Mouse (Mus musculus) intestine, embryonic 15.5 days (tissue): ENCODE measurements around the gene Rprm. TPM values are rescaled to one million over a fixed set of nuclear protein-coding genes. Genes with fewer than 3 reads are reported as not detected.

ENCODE experiments used
- ATAC-seq: fragments of 200-750 bp; cut with Nextera tagmentation; 2 replicates; pipeline ENCODE4 v1.8.0; 2017; ENCODE audit warnings: moderate TSS enrichment, moderate library complexity
- H3K27ac ChIP-seq: fragments of 300-500 bp; sonication (generic); 2 replicates; pipeline ENCODE4 v1.5.1; 2015; ENCODE audit warnings: mild to moderate bottlenecking, inconsistent platforms
- H3K27me3 ChIP-seq: fragments of 300-500 bp; sonication (generic); replicated peaks from 2 replicates; pipeline ENCODE4 v1.6.1; 2015; ENCODE audit warnings: inconsistent platforms
- H3K36me3 ChIP-seq: fragments of 300-500 bp; sonication (generic); 2 replicates; pipeline ENCODE4 v1.6.1; 2015; ENCODE audit warnings: inconsistent platforms
- H3K4me1 ChIP-seq: fragments of 300-500 bp; sonication (generic); replicated peaks from 2 replicates; pipeline ENCODE4 v1.6.1; 2015; ENCODE audit warnings: inconsistent platforms
- H3K4me2 ChIP-seq: fragments of 300-500 bp; sonication (generic); replicated peaks from 2 replicates; pipeline ENCODE4 v1.6.1; 2015; ENCODE audit warnings: mild to moderate bottlenecking, inconsistent platforms
- H3K4me3 ChIP-seq: fragments of 300-500 bp; sonication (generic); replicated peaks from 2 replicates; pipeline ENCODE4 v1.5.1; 2015; ENCODE audit warnings: inconsistent platforms
- H3K9ac ChIP-seq: fragments of 300-500 bp; sonication (generic); 2 replicates; pipeline ENCODE4 v1.6.1; 2015; ENCODE audit warnings: inconsistent platforms
- H3K9me3 ChIP-seq: fragments of 300-500 bp; sonication (generic); 2 replicates; pipeline ENCODE4 v1.6.1; 2016; ENCODE audit warnings: inconsistent platforms
- WGBS: fragments of 180-500 bp; shearing (Covaris S2); methylation state at CpG from one replicate; pipeline ENCODE4 v1.1.7; 2015; 5-methylcytosine and 5-hydroxymethylcytosine counted together
- polyA plus RNA-seq: library from polyadenylated mRNA; unstranded; fragments of >200 nt; fragmentation: Nextera tagmentation; extraction: Ambion mirVana; gene quantifications from 2 replicates; pipeline ENCODE4 v1.2.1, GENCODE M21; 2015

Rprm gene
- polyA plus RNA-seq = 6.6 and 7.2 TPM in 2 replicates

DNA sequence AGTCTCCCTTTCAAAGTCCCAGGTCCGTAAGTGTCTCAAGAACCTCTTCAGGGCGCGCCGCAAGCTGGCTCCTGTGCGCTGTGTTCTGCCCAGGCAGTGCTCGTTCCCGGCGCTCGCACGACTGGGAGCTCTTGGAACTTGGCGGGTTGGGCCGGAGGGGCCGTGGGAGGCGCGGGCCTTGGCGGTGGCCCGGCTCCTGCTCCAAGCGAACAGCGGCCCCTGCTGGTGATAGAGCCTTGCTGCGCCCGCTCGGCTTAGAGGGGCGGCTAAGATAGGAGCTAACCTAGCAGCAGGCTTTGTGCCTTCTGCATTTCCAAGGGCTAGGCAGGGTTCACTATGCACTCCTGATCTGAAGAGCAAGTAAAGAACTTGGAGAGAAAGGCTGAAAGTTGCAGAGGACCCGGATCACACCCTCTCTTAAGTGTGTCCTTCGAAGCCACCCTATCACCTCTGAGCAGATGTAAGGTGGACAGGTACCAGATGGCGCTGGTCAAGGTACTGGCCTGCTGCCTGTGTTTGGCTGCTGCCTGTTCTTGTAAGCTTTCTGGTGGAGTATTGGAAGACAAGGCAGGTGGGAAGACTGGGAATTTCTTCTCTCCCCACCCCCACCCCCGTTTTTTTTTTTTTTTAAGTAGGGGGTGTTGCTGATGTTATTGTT is at the start of gene Rprm:
TSS of gene Rprm (minus strand) at position 123 of the 658 bp plus-strand sequence.
- WGBS = 4% methylated on average over 27 of the region's 27 CpGs
- peak within 1 kb of the TSS; percentile 36 for H3K9ac ChIP-seq
- no peaks in the 10 kb centered on the region for H3K9me3 ChIP-seq
- H3K36me3 ChIP-seq = no peaks in the 10 kb centered on the region
- peaks cover 15% of the 10 kb centered on the region for H3K4me1 ChIP-seq
- H3K27me3 ChIP-seq = peaks cover 10% of the 10 kb centered on the region
- H3K27ac ChIP-seq = no peak within 1 kb of the TSS
- H3K4me2 ChIP-seq = peak within 1 kb of the TSS; percentile 94
- peak; percentile 97 for ATAC-seq
- H3K4me3 ChIP-seq = peak within 1 kb of the TSS; percentile 45

DNA sequence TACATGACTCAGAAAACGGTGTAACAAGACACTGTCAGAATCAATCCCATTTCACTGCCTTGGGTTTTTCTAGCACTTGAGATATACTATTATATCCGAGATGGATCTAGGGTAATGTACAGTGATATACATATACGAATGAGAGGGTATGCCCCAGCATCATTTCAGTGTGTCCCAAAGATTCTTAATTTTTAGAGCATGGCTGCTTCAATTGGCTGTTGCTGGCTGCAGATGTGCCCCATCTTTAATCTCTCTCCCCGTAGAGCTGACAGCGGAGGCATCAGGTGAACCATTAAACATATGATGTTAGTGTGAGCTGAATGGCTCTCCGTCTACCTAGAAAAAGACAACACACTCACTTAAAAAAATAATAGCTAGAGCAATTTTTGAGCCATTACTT is 34.0 kb upstream of the Rprm start:
- no peaks in the 10 kb centered on the region for H3K4me1 ChIP-seq
- H3K36me3 ChIP-seq = no peaks in the 10 kb centered on the region
- no peaks in the 10 kb centered on the region for H3K9me3 ChIP-seq
- no peak overlapping the region for H3K9ac ChIP-seq
- H3K4me3 ChIP-seq = no peak overlapping the region
- ATAC-seq = no peak
- H3K27ac ChIP-seq = no peak overlapping the region
- H3K4me2 ChIP-seq = no peak overlapping the region
- 76% methylated on average over 6 of the region's 6 CpGs for WGBS
- no peaks in the 10 kb centered on the region for H3K27me3 ChIP-seq

DNA sequence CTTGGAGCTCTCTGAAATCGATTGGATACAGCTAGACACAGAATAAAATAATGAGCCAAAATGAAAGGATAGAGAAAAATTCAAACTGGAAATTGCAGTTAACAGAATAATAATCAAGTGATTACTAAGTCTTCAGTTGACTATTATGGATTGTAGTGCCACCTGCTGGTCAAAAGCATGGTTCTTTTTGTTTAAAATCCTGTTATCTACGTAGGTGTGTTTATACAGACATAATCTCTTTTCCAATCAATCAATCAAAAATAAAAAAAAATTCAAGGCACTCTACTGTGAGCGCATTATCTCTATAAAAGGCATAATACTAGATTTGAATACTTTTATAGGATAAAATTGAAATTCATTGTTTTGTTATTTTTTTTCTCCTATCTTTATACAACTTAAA is 33.5 kb upstream of the Rprm start:
- no peak overlapping the region for H3K4me2 ChIP-seq
- H3K27ac ChIP-seq = no peak overlapping the region
- WGBS = 23% methylated on average over 3 of the region's 3 CpGs
- no peaks in the 10 kb centered on the region for H3K36me3 ChIP-seq
- no peaks in the 10 kb centered on the region for H3K9me3 ChIP-seq
- no peaks in the 10 kb centered on the region for H3K27me3 ChIP-seq
- ATAC-seq = no peak
- H3K4me3 ChIP-seq = no peak overlapping the region
- H3K9ac ChIP-seq = no peak overlapping the region
- no peaks in the 10 kb centered on the region for H3K4me1 ChIP-seq

DNA sequence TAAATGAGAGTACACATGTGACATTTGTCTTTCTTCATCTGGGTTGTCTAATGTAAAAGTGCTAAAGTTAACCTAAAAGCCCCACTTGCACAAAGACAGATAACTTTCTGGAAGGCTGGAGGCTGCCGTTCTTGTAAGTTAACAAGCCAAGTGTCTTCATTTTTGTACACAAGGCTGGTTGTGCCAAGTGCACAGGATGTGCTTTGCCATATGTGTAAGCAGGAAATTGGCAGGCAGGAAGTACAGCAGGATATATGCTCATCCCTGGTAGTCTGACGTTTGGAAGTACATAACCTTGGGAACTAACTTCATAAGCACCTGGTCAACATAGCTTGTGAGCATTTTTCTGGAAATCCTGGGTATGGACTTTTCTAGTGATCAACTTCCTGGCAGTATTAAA is 25.9 kb upstream of the Rprm start:
- no peak overlapping the region for H3K9ac ChIP-seq
- no peak overlapping the region for H3K27ac ChIP-seq
- no peaks in the 10 kb centered on the region for H3K27me3 ChIP-seq
- H3K9me3 ChIP-seq = no peaks in the 10 kb centered on the region
- H3K36me3 ChIP-seq = no peaks in the 10 kb centered on the region
- H3K4me1 ChIP-seq = no peaks in the 10 kb centered on the region
- no peak for ATAC-seq
- WGBS = 67% methylated on average over 2 of the region's 2 CpGs
- H3K4me2 ChIP-seq = no peak overlapping the region
- H3K4me3 ChIP-seq = no peak overlapping the region

DNA sequence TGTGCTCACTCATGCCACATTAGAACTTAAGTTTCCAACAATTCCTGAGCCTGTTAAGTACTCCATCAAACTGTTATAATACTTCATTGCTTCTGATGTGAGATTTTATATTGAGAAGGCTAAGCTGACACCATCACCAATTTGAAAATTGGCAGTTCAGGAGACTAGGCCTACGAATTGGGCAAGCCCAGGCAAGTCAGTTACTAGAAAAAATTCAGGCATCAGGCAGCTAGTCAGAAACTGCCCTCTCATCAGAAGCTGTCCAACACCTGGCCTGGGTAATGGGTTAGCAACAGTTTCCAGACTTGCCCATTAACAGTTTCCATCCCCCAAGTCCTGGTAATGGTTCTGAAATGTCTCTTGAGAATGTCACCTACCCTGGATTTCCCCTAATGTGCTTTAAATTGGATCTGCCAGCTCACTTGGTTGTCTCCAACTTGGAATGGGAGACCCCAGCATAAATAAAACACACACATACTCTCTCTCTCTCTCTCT is 20.9 kb upstream of the Rprm start:
- Histone ChIP-seq H3K27me3 (no peaks in the 10 kb centered on the region), H3K4me3 (no peak overlapping the region), H3K9me3 (no peaks in the 10 kb centered on the region), H3K36me3 (no peaks in the 10 kb centered on the region), H3K4me2 (no peak overlapping the region), H3K9ac (no peak overlapping the region), H3K27ac (no peak overlapping the region), H3K4me1 (no peaks in the 10 kb centered on the region)
- ATAC-seq = no peak
- WGBS = 71% methylated on average over 1 of the region's 1 CpGs

DNA sequence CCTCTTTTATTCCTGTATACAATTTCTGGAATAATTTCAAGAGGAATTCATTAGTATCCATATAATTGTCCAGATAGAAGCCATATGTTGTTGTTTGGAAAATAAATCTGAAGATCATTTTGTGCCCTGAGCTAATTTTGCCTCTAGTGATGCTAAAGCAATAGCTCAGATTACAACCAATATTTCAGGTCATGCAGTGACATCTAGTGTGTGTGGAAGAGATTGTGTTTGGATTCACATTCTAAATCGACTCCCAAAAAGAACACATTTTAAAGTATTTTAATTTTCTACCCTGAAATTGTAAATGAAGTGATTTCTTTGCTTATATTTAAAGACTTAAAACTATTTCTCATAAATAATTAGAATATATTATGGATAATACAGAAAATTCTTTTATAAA is 14.6 kb upstream of the Rprm start:
- Histone ChIP-seq H3K9me3 (no peaks in the 10 kb centered on the region), H3K27ac (no peak overlapping the region), H3K36me3 (no peaks in the 10 kb centered on the region), H3K4me3 (no peak overlapping the region), H3K4me2 (no peak overlapping the region), H3K9ac (no peak overlapping the region), H3K27me3 (no peaks in the 10 kb centered on the region), H3K4me1 (no peaks in the 10 kb centered on the region)
- ATAC-seq = no peak
- 84% methylated on average over 1 of the region's 1 CpGs for WGBS

DNA sequence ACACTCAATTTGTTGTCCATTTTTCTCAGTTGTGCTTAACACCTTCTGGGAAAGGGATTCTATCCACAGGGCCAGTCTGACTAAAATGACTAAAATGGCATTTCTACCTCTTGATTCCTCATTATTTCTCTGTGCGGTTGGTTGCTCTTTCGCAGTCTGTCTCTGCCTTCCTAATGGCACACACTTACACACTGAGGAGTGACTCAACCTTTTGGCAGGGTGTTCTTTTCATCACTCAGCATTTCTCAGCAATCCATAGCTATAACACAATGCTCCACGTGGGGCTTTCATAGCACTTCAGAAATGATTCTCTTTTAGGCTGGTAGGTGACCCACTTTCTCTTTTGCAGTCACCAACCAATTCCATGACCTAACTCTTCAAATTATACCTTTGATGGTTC is 7.3 kb upstream of the Rprm start:
- ATAC-seq = no peak
- H3K4me3 ChIP-seq = no peak overlapping the region
- H3K27me3 ChIP-seq = no peaks in the 10 kb centered on the region
- no peak overlapping the region for H3K4me2 ChIP-seq
- H3K36me3 ChIP-seq = no peaks in the 10 kb centered on the region
- no peak overlapping the region for H3K27ac ChIP-seq
- H3K4me1 ChIP-seq = no peaks in the 10 kb centered on the region
- WGBS = 88% methylated on average over 3 of the region's 3 CpGs
- H3K9me3 ChIP-seq = no peaks in the 10 kb centered on the region
- H3K9ac ChIP-seq = no peak overlapping the region

DNA sequence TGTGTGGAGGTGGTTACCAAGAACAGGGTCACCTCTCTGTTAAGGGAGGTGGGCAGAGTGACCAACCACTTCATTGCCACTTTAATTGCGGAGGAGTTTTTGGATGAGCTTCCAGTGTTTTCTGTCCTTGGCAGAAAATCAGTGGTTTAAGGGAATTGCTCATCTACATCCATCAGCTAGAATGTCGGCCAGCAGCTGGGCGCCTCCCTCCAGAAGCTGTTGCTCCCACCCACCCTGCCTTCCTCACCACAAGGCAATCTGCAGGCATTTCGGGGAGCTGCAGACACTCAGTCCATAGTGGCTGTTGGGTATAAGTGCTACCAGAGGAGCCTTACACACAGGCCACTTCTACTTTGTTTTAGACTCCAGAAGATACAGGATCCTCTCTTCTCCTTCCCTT is 902 bp upstream of the Rprm start:
- no peak for ATAC-seq
- H3K9ac ChIP-seq = no peak overlapping the region
- H3K4me1 ChIP-seq = peaks cover 15% of the 10 kb centered on the region
- WGBS = 61% methylated on average over 4 of the region's 4 CpGs
- H3K9me3 ChIP-seq = no peaks in the 10 kb centered on the region
- H3K36me3 ChIP-seq = no peaks in the 10 kb centered on the region
- H3K27ac ChIP-seq = no peak overlapping the region
- H3K4me2 ChIP-seq = no peak overlapping the region
- no peak overlapping the region for H3K4me3 ChIP-seq
- peaks cover 10% of the 10 kb centered on the region for H3K27me3 ChIP-seq

DNA sequence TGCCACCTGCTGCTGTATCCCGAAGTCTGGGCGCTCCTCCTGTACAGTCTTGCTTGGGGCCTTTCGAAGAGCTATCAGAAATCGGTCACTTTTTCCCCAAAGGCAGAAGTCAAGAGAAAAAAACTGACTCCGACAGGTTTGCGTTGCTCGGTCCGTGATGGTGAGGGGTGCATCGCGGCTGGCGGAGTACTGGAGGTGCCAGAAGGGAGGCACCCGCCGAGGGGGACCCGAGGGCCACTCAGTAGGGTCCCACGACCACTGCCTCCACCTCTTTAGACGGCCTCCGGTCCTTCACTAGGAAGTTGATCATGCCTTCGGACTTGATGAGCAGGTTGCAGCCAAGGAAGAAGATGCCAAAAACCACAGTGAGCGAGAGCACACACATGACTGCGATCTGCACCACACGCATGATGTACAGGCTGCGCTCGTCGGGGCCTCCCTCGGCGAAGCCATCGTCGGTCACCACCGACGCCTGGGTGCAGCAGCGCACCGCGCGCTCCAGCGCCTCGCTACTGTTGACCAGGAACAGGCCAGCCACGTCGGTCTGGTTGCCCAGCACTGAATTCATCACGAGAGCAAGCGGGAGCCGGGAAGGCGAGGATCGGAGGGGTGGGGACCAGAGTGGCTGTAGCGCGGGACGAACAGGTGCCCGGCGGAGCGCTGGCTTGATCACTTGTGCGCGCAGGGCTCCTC is 469 bp downstream of the Rprm start:
- WGBS = 2% methylated on average over 51 of the region's 51 CpGs
- peak; percentile 86 for ATAC-seq

DNA sequence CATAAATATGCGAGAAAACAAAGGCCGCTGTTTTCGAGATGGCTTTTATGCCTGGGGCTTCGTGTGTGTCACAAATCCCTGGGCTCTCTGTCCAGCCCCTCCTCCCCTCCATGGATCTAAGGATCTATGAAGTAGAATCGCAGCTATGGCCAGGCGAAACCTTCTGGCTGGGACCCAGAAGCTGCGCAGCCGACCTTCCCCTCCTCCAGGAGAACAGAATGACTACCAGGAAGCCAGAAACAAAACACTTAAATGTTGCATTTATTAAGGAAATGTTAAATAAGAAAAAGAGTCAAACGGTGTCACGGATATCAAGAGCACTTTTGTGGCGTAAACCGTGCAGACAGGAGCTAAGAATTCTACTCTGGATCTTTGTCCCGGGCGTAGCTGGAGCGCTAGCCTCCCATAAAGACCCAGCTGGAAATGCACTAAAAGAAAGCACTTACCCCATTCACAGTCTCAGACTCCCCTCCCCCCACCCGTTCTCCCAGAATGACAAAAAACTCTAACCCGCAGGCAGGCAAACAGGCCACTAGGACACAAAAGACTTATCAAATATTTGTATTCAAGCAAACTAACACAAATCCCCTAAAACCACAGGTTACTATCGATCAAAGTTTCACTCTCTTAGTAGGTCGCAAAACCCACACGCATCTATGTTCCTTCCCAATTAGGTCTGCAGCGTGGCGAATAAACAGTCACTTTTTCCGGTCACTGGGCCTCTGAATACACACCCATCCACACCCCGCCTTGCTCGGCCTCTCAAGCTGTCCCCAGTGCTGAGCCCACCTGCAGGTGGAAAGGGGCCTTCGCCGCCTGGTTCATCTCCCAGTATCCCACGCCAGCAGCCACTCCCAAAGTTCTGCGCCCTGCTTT is 1.3 kb downstream of the Rprm start:
- peaks cover 10% of the 10 kb centered on the region for H3K27me3 ChIP-seq
- no peak overlapping the region for H3K27ac ChIP-seq
- peak overlapping the region; percentile 94 for H3K4me2 ChIP-seq
- no peaks in the 10 kb centered on the region for H3K36me3 ChIP-seq
- ATAC-seq = peak; percentile 42
- H3K9me3 ChIP-seq = no peaks in the 10 kb centered on the region
- H3K9ac ChIP-seq = 0 out of 2 replicates have a peak overlapping the region, but pooled peaks have one; percentile 10
- WGBS = 4% methylated on average over 29 of the region's 29 CpGs
- peaks cover 15% of the 10 kb centered on the region for H3K4me1 ChIP-seq
- H3K4me3 ChIP-seq = peak overlapping the region; percentile 45

More for the DNA sequence above, 469 bp downstream of the Rprm start:
- no peaks in the 10 kb centered on the region for H3K9me3 ChIP-seq
- peak overlapping the region; percentile 36 for H3K9ac ChIP-seq
- H3K36me3 ChIP-seq = no peaks in the 10 kb centered on the region
- H3K4me3 ChIP-seq = peak overlapping the region; percentile 45
- peaks cover 15% of the 10 kb centered on the region for H3K4me1 ChIP-seq
- H3K27ac ChIP-seq = no peak overlapping the region
- H3K27me3 ChIP-seq = peaks cover 10% of the 10 kb centered on the region
- peak overlapping the region; percentile 94 for H3K4me2 ChIP-seq

DNA sequence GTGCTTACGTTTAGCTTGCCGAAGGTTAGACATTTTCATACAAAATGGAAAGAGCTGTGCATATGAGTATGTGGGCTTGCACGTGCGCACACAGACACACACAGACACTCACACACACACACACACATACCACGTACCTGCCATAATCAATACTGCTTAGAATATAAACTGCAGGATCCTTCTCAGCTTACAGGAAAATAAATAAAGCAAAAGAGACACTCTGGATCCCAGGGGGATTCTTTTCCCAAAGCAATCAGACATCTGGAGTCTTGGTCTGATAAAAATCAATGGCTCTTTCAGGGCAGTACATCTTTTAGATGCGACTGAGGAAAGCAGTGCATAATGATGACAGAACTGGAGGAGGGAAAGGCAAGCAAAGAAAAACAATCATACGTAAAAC is 6.4 kb downstream of the Rprm start:
- no peak overlapping the region for H3K4me3 ChIP-seq
- ATAC-seq = no peak
- no peaks in the 10 kb centered on the region for H3K9me3 ChIP-seq
- 73% methylated on average over 7 of the region's 7 CpGs for WGBS
- no peaks in the 10 kb centered on the region for H3K27me3 ChIP-seq
- no peak overlapping the region for H3K4me2 ChIP-seq
- H3K27ac ChIP-seq = no peak overlapping the region
- H3K9ac ChIP-seq = no peak overlapping the region
- H3K4me1 ChIP-seq = 0 out of 2 replicates have a peak, but pooled peaks cover 4% of the 10 kb centered on the region
- no peaks in the 10 kb centered on the region for H3K36me3 ChIP-seq

DNA sequence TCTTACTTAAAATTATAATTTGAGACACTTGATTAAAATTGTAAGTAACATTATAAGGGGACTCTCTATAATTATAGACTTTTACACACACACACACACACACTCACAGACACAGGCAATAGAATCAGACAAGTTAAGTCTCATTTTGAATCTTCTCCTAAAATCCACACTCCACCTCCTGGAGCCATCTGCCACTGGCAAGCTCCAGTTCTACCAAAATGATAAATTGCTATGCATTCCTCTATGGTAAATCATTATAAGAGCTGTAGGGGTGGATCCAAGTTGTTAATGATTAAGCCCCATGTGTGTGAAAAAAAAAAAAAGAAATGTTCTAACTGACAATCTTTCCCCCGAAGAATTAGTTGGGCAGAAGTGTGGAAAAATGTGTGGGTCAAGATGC is 13.8 kb downstream of the Rprm start:
- Histone ChIP-seq H3K4me2 (no peak overlapping the region), H3K4me1 (no peaks in the 10 kb centered on the region), H3K36me3 (no peaks in the 10 kb centered on the region), H3K27ac (no peak overlapping the region), H3K9me3 (no peaks in the 10 kb centered on the region), H3K4me3 (no peak overlapping the region), H3K9ac (no peak overlapping the region), H3K27me3 (no peaks in the 10 kb centered on the region)
- 38% methylated on average over 1 of the region's 1 CpGs for WGBS
- ATAC-seq = peak; percentile 65; the same call in 1 of the 2 replicates
